Mouse (Mus musculus): ENCODE results near the gene Gm21293. TPM values are rescaled to one million over a fixed set of nuclear protein-coding genes. Genes with fewer than 3 reads are reported as not detected.

The Gm21293 gene
- not detected for total RNA-seq (2023)

DNA sequence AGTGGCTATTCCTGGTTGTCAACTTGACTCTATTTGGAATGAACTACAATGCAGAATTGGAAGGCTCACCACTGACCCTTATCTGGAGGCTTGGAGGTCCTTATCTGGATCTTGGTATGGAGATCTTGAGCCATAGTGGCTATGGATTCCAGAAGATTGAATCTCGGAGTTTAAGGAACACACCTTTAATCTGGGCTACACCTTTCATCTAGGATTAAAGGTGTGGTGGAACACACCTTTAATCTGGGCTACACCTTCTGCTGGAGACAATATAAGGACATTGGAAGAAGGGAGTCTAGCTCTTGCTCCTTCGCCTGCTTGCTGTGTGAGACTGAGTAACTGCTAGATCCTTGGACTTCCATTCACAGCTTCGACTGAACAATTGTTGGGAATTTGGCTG is at the start of gene Gm21293:
Gene Gm21293 (plus strand): TSS at position 301 of the 400 bp plus-strand sequence.

DNA sequence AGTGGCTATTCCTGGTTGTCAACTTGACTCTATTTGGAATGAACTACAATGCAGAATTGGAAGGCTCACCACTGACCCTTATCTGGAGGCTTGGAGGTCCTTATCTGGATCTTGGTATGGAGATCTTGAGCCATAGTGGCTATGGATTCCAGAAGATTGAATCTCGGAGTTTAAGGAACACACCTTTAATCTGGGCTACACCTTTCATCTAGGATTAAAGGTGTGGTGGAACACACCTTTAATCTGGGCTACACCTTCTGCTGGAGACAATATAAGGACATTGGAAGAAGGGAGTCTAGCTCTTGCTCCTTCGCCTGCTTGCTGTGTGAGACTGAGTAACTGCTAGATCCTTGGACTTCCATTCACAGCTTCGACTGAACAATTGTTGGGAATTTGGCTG is 8.4 kb downstream of the Gm21293 start, which contains the start of gene Gm6763:
Gene Gm6763 (plus strand): TSS at position 301 of the 400 bp plus-strand sequence.

DNA sequence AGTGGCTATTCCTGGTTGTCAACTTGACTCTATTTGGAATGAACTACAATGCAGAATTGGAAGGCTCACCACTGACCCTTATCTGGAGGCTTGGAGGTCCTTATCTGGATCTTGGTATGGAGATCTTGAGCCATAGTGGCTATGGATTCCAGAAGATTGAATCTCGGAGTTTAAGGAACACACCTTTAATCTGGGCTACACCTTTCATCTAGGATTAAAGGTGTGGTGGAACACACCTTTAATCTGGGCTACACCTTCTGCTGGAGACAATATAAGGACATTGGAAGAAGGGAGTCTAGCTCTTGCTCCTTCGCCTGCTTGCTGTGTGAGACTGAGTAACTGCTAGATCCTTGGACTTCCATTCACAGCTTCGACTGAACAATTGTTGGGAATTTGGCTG is 16.9 kb downstream of the Gm21293 start, which contains the start of gene Gm8764:
Gene Gm8764 (plus strand): TSS at position 301 of the 400 bp plus-strand sequence.

DNA sequence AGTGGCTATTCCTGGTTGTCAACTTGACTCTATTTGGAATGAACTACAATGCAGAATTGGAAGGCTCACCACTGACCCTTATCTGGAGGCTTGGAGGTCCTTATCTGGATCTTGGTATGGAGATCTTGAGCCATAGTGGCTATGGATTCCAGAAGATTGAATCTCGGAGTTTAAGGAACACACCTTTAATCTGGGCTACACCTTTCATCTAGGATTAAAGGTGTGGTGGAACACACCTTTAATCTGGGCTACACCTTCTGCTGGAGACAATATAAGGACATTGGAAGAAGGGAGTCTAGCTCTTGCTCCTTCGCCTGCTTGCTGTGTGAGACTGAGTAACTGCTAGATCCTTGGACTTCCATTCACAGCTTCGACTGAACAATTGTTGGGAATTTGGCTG is 25.4 kb downstream of the Gm21293 start, which contains the start of gene Gm21304:
Gene Gm21304 (plus strand): TSS at position 301 of the 400 bp plus-strand sequence.

DNA sequence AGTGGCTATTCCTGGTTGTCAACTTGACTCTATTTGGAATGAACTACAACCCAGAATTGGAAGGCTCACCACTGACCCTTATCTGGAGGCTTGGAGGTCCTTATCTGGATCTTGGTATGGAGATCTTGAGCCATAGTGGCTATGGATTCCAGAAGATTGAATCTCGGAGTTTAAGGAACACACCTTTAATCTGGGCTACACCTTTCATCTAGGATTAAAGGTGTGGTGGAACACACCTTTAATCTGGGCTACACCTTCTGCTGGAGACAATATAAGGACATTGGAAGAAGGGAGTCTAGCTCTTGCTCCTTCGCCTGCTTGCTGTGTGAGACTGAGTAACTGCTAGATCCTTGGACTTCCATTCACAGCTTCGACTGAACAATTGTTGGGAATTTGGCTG is 33.9 kb downstream of the Gm21293 start, which contains the start of gene Gm21312:
Gene Gm21312 (plus strand): TSS at position 301 of the 400 bp plus-strand sequence.

DNA sequence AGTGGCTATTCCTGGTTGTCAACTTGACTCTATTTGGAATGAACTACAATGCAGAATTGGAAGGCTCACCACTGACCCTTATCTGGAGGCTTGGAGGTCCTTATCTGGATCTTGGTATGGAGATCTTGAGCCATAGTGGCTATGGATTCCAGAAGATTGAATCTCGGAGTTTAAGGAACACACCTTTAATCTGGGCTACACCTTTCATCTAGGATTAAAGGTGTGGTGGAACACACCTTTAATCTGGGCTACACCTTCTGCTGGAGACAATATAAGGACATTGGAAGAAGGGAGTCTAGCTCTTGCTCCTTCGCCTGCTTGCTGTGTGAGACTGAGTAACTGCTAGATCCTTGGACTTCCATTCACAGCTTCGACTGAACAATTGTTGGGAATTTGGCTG is 42.4 kb downstream of the Gm21293 start, which contains the start of gene Gm20765:
Gene Gm20765 (plus strand): TSS at position 301 of the 400 bp plus-strand sequence.

DNA sequence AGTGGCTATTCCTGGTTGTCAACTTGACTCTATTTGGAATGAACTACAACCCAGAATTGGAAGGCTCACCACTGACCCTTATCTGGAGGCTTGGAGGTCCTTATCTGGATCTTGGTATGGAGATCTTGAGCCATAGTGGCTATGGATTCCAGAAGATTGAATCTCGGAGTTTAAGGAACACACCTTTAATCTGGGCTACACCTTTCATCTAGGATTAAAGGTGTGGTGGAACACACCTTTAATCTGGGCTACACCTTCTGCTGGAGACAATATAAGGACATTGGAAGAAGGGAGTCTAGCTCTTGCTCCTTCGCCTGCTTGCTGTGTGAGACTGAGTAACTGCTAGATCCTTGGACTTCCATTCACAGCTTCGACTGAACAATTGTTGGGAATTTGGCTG is 51.0 kb downstream of the Gm21293 start, which contains the start of gene Gm4340:
Gene Gm4340 (plus strand): TSS at position 301 of the 400 bp plus-strand sequence.

Other genes starting within 250 kb of the Gm21293 start
- not detected for gene Gm6763, start 8.5 kb downstream of the Gm21293 start, total RNA-seq (2023)
- not detected for gene Gm8764, start 17.0 kb downstream of the Gm21293 start, total RNA-seq (2023)
- gene Gm21304, start 25.5 kb downstream of the Gm21293 start, total RNA-seq (2023) = not detected
- gene Gm21312, start 34.0 kb downstream of the Gm21293 start, total RNA-seq (2023) = not detected
- gene Gm20765, start 42.5 kb downstream of the Gm21293 start, total RNA-seq (2023) = not detected
- not detected for gene Gm4340, start 51.1 kb downstream of the Gm21293 start, total RNA-seq (2023)